Mouse (Mus musculus): ENCODE data around the gene Abcb11.
A peak's percentile ranks its signal among the peaks of the same experiment; 100 is the strongest.

Abcb11 gene

DNA sequence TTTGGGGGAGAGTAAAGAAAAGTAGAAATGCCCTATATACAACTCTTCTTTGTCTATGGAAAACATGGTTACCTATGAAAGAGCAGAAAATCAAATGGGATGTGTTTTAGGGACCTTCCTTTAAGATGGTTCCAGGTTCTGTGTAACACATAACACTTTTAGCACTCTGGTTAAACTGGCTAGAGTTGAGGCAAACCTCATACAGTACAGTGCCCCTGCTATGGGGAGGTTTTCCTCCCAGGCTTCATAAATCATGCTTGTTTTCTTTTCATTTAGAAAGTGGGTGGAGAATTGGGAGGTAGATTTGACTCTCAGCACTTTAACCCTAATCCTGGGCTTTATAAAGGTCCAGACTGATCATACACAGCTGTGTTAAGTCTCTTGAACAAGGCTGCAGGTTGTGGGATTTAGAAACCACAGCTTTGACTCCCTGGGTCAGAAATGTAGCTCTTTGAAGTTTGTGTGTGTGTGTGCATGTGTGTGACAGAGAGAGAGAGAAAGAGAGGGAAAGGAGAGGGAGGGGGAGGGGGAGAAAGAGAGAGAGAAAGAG lies 78.3 kb downstream of the Abcb11 start:
- no peak for DNase-seq (ENCODE audit: low spot score in 2 of 2)

GRCm38 (mm10) chr2:69248221-69248755 lies 94.1 kb downstream of the Abcb11 start:
- no peak for DNase-seq (ENCODE audit: low spot score in 2 of 2)

DNA sequence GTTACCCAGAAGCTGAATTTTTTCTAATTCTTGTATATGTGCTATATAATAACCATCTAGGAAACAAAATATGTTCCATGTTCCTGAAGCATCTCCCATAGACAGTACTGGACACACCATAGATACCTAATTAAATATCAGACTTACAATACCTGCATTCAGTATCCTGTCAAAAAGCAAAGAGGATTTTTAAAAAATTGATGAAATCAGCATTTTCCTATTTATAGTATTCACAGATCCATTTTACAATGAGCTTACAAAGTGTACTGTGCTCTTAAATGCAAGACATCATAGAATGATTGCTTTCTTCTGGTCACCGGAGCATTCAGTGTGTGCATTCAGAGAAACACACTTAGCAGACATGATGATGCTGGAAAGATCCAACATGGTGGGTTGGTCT lies 95.3 kb downstream of the Abcb11 start:
- DNase-seq (ENCODE audit: low spot score in 2 of 2): no peak

DNA sequence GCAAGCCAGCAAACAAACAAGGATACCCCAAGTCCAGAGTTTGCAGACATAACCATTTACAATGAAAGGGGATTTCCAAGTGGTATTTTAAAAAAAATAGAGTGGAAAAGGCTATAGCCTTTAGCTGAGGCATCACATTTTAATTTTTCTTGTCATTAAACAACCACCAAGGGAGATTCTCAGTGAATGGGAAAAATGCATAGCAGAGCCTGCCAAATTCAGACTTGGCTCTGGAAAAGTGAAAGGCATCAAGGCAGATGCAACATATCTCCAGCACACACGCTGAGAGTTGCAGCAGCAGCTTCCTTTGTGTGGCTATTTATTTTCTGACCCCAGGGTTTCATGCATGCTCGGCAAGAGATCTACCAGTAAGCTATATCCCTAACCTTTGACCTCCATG lies 97.5 kb downstream of the Abcb11 start:
- no peak for DNase-seq (ENCODE audit: low spot score in 2 of 2)

- DNase-seq (ENCODE audit: low spot score in 2 of 2): no peak
These were observed 103.1 kb downstream of the Abcb11 start for GRCm38 (mm10) chr2:69239315-69239714.

GRCm38 (mm10) chr2:69234976-69235678 lies 107.3 kb downstream of the Abcb11 start:
- no peak for DNase-seq (ENCODE audit: low spot score in 2 of 2)

DNA sequence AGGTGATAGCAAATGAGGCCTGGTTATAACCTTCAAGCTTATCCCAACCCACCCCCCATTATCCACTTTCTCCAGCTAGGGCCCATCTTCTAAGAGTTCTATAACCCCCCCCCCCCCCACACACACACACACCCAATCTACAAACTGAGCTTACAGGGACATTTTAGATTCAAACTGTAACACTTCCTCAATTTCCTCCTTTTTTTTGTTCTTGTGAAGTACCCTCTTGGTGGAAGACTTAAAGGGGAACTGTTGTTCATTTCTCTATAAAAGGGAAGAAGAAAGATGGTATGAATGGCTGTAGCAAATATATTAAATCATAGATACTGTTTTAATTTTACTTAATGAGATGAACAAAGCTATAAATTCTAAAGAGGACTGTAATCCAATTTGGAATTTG lies 110.3 kb downstream of the Abcb11 start:
- DNase-seq (ENCODE audit: low spot score in 2 of 2): no peak

DNA sequence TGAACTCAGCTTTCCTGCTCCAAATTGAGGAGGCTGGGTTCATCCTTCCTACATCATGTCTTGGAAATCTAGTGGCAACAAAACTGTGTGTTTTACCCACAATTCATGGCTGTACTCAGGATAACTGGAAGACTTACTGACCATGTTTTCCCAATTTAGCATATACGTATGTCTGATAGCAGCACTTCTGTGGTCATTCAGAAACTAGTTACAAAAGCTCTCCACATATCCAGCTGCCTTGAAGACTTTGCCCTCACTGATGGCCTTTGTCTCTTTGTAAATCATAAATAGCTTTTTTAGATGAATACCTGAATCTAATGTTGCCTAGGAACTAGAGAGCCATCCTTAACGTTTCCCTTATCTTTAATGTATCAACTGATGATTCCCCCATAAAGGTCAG lies 112.3 kb downstream of the Abcb11 start:
- DNase-seq (ENCODE audit: low spot score in 2 of 2): no peak

DNA sequence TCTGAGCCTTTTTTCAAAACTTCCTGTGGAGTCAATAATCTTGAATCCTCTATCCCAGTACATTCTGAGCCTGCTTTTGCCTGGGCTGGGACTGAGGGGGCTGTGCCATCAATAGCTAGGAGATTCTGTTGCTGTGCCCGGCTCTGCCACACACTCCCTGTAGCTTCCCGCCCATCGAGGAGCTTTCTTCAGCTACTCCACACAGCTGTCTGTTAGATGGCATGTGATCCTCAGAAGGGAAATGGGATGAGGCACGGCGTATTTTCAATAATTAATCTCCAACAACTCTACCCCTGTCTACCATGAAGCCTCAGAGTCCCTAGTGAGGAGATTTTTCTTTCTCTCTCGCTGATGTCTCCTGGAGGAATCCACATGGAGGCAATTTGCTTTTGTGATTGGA lies 113.8 kb downstream of the Abcb11 start:
- no peak for DNase-seq (ENCODE audit: low spot score in 2 of 2)

DNA sequence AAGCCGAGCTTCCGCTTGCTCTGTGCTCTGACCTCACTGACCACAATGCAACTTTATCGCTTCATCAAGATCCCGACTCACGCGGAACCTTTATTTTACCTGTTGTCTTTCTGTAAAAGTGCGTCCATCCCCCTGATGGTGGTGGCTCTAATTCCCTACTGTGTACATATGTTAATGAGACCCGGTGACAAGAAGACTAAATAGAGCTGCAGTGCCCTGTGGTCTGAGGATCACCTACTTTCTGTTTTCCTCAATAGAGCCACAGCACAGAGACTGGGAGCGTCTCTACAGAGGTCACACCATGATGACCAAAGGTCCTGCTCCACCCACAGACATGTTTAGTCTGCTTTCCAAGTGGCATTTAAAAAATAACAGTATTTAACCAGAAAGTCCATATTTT lies 115.5 kb downstream of the Abcb11 start:
- no peak for DNase-seq (ENCODE audit: low spot score in 2 of 2)

- no peak for DNase-seq (ENCODE audit: low spot score in 2 of 2)
These were observed 117.7 kb downstream of the Abcb11 start for GRCm38 (mm10) chr2:69224724-69225123.

DNA sequence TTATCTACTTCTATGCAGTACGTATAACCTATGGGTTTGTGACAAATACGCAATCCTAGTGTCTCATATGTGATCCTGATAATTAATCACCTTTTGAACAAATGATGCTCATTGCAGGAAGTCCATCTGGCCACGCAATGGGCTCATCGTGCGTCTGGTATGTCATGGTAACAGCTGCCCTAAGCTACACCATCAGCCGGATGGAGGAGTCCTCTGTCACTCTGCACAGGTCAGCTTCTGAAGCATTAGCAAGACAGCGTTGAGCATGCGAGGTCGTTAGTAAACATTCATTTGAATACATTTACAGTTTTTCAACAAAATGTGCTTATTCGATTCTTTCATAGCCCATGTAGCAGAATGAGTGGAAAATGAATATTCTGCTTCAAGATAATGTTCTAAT lies 119.6 kb downstream of the Abcb11 start:
- no peak for DNase-seq (ENCODE audit: low spot score in 2 of 2)

DNA sequence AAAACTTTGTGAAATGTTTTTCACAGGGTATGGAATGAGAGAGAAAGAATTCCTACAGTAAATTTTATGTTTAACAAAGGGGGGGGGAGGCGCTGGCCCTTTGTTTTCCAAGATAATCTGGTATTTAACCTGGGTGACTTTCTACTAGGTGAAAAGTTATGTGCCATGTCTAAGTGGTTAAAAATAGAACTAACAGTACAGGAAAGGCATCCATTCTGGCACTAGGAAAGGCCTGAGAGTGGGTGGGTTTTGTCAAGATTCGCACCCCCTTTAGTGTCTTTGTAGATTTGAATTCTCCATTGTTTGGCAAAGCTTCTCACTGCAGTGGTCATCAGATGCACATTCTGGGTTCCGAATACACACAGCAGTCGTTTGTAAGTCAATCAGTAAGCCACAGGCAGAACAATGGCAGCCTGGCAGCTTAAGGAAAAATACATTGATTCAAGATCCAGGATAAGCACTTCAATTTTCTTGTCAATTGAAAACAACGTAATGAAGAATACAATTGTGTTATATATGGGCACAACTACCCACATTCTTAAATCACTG lies 120.5 kb downstream of the Abcb11 start:
- no peak for DNase-seq (ENCODE audit: low spot score in 2 of 2)

DNA sequence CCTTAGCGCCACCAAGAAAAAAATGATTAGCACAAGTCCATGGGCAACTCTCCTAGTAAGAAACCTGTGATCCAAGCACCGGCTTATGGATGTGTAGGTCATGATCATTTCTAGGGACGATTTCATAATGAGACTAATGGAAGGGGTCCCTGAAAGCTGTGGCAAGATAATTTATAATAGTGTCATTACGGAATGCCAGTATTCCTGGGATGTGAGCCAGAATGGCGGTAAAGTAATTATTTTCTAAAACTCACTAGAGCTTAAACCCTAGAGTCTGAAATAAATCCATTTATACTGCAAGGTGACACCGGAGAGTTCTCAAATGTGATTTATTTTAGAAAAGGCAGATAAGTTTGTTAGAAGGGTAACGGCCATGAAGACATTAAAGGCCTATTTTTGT lies 127.2 kb downstream of the Abcb11 start:
- no peak for DNase-seq (ENCODE audit: low spot score in 2 of 2)

DNA sequence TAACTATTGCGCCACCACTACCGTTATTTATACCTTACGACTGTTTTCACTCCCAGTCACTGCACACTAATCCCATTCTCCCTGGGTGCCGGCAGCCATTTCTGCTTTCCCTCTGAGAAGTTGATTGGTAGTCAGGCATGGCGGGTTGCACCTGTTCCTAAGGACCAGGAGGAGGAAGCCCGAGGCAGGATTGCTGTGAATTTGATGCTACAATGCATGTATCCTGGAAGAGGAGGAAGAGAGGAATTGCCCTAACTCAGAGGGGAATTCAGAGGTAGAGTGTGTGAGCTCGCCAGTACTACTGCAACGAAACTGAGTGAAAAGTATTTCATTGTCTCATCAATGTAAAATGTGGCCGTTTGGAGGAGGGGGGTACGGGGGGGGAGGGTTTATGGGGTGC lies 129.8 kb downstream of the Abcb11 start:
- DNase-seq (ENCODE audit: low spot score in 2 of 2): no peak

- DNase-seq (ENCODE audit: low spot score in 2 of 2): no peak
These were observed 131.6 kb downstream of the Abcb11 start, which contains the start of gene G6pc2 for GRCm38 (mm10) chr2:69210773-69211172. TSS of gene G6pc2 (plus strand) at chr2:69211073.

DNA sequence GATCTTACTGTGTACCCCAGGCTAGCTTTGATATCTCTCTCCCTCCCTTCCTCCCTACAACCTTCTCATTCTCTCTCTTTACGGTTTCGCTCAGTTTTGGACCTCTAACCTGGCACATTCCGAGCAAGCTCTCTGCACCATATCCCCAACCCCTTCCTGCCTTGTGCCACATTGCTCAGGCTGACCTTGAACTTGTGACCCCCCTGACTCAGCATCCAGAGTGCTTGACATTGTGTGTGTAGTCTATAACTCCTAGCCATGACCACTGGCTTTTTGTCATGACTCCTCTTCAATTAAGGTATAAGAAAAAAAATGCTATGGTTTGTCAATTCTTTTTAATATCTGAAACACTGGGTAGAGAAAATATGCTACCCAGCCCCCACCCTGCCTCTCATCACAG lies 132.7 kb downstream of the Abcb11 start:
- DNase-seq (ENCODE audit: low spot score in 2 of 2): no peak

DNA sequence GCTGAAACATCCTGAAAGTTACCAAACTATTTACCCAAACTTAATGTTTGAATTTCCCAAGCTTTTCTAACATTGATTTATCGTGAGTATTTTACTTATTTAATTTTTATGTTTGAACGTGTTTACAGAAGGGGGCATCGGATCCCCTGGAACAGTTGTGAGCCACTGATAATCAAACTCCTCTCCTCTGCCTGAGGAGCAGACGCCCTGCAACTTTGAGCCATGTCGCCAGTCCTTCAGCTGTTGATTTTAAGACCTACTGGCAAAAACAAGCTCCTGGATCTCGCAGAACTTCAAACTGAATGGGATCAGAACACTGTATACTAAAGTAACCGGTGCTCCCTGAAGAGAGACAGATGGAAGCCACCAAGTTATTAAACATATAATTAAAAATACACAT lies 135.9 kb downstream of the Abcb11 start:
- peak in 1 of 2 experiments; percentile 36 for DNase-seq (ENCODE audit: low spot score in 2 of 2)

DNA sequence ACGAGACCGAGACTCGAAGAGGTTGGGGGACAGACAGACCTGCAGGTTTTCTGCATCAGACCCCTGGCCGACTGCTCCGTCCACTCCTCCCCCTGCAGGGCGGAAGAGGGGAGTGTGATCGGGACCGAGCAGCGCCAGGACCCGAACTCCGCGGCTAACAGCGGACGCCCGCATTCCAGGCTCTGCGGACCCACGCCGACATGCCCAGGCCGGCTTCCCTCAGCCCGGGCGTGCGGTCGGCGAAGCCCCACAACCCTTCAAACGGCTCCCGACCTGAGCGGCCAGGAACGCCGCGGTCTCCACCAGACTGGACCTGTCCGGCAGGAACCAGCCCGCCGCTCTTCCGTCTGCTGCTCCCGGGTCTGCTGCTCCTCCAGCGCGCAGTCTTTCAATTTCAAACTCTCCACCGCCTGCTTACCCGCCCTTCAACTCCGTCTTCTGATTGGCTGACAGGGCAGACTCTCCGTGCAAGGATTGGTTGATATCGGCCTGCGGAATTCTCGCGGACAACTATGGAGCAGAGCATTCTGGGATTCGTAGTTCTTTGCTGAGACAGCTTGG lies 136.5 kb downstream of the Abcb11 start, which contains the start of gene Spc25:
Gene Spc25, minus strand, starts transcription at position 404 of the 561 bp plus-strand sequence.
- DNase-seq (ENCODE audit: low spot score in 2 of 2): peak; percentile 72 to 91

- DNase-seq (ENCODE audit: low spot score in 2 of 2): no peak
These were observed 137.2 kb downstream of the Abcb11 start for GRCm38 (mm10) chr2:69205185-69205584.

DNA sequence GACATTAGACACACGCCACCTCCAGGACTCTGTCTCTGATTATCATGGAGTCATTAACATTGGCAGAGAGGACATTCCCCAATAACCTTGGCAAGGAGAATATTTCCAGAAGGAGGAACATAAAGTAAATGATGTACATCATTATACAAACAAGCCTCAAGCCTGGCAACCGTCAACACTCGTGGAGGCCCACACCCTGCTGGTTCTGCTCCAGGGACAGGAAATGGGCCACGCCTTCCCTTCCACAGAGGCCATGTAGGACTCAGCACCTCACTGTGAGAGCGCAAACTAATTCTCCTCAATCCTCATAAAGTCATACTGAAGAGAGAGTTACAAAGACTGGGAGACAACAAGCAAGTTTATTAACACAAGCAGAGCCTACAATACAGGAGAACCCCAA lies 148.9 kb downstream of the Abcb11 start:
- no peak for DNase-seq (ENCODE audit: low spot score in 2 of 2)

- no peak for DNase-seq (ENCODE audit: low spot score in 2 of 2)
These were observed 151.4 kb downstream of the Abcb11 start for GRCm38 (mm10) chr2:69191059-69191458.

DNA sequence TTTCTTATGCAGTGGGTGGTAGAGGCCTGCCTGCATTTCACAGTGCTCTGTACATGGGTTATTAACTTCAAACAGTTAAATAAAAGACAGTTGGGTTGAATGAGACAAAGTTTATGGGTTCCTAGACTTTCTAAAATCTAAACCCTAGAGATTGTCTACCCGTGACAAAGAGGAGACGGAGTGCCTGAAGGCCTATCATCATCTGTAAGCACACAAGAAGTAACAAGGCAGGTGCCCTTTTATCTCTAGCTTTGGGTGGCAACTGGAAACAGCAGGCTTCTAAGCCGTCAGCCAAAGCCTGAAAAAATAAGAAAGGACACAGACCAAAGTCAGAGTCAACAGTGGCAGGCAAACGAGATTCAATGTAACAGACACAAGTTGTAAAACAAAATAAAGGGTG lies 153.2 kb downstream of the Abcb11 start:
- no peak for DNase-seq (ENCODE audit: low spot score in 2 of 2)
